Comparison of ENCODE assay signal across 24 mouse cellular contexts in the genomic region with DNA sequence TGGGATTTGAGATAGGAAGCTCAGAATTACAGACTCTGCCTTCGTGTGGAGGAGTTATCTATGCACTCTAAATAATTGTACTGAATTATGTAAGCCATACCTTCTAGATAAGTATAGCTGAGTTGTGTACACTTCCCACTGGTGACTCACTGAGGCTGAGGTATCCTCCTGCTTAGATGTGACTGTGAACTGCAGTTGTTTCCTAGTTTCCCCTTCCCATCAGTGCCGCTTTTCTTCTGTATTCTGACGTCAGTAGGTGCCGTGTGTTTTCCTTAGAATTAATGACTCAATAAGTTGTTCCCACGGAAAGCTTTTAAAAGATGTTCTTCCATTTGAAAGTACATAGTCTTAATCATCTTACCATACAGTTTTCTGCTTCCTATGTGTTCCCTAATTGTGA. TPM values are rescaled to one million over a fixed set of nuclear protein-coding genes. Genes with fewer than 3 reads are reported as not detected.
DNase-seq lines count a peak whose midpoint lies in the region; ATAC-seq and TF ChIP-seq lines count a peak whose summit lies in the region.
"Had no signal": no experiment of that assay in that cellular context is flagged by ENCODE, and none has a peak within 500 bp of the region (broad histone marks: within the 10 kb centered on the region; RNA-seq: fewer than 3 reads in every experiment).

No protein-coding gene starts in this region.

- WGBS in stomach, postnatal 0 days = 50% methylated on average over 5 of the region's 5 CpGs
- WGBS in lung, postnatal 0 days = 74% methylated on average over 5 of the region's 5 CpGs

- no peaks in the 10 kb centered on the region for H3K4me1 ChIP-seq in stomach, postnatal 0 days (replicated peaks; ENCODE audit: control insufficient read depth, insufficient read depth)
- no peaks in the 10 kb centered on the region for H3K4me1 ChIP-seq in lung, postnatal 0 days (ENCODE audit: insufficient read depth, low read depth, low read length)
- H3K4me1 ChIP-seq: embryonic facial prominence, embryonic 15.5 days; forebrain, embryonic 10.5 days; forebrain, embryonic 12.5 days had no signal

- no peak for TF ChIP-seq EP300 in stomach, postnatal 0 days (optimal IDR thresholded peaks at IDR 0.05)
- no peak for TF ChIP-seq EP300 in lung, postnatal 0 days (IDR thresholded peaks at IDR 0.05)

- H3K4me3 ChIP-seq in left cerebral cortex, adult 2 months = no peak overlapping the region
- no peak overlapping the region for H3K4me3 ChIP-seq in stomach, postnatal 0 days (ENCODE audit: low read depth, low read length)
- no peak overlapping the region for H3K4me3 ChIP-seq in lung, postnatal 0 days (ENCODE audit: low read depth, low read length)
- H3K4me3 ChIP-seq: embryonic facial prominence, embryonic 13.5 days; embryonic facial prominence, embryonic 15.5 days; erythroblast, embryonic 14.5 days; forebrain, embryonic 10.5 days; forebrain, embryonic 12.5 days had no signal

- H3K36me3 ChIP-seq in stomach, postnatal 0 days (ENCODE audit: control insufficient read depth, insufficient read depth, low read length) = no peaks in the 10 kb centered on the region
- no peaks in the 10 kb centered on the region for H3K36me3 ChIP-seq in lung, postnatal 0 days (ENCODE audit: insufficient read depth, low read length)
- H3K36me3 ChIP-seq: embryonic facial prominence, embryonic 13.5 days; embryonic facial prominence, embryonic 15.5 days; forebrain, embryonic 12.5 days had no signal

- DNase-seq in frontal cortex, postnatal 10 days (ENCODE audit: low spot score in 2 of 2) = no peak
- no peak for DNase-seq in left cerebral cortex, adult 2 months (ENCODE audit: extremely low spot score in 1 of 2, low spot score in 2 of 2)
- DNase-seq in left cerebral cortex, postnatal 10 days (ENCODE audit: extremely low spot score in 1 of 2, low spot score in 2 of 2) = no peak
- DNase-seq in 416B (ENCODE audit: low read depth) = peak; percentile 55
- no peak for DNase-seq in stomach, postnatal 0 days (ENCODE audit: low spot score)
- no peak for DNase-seq in cerebellum, adult 11-12 months
- DNase-seq in lung, postnatal 0 days (ENCODE audit: low spot score) = no peak
- DNase-seq: adrenal gland, adult 2 months; adrenal gland, postnatal 10 days; adrenal gland, postnatal 25 days; cerebellum, adult 18-20 months; cerebellum, adult 8-10 months; cerebellum, adult 9-11 months; cerebellum, postnatal 14 days; cerebellum, postnatal 36 days; embryo, embryonic 11 days had no signal

- ATAC-seq in frontal cortex, adult (ENCODE audit: low TSS enrichment) = peak; percentile 93
- ATAC-seq in stomach, postnatal 0 days (ENCODE audit: low FRiP score, low TSS enrichment) = peak; percentile 87
- ATAC-seq in lung, postnatal 0 days = no peak
- ATAC-seq: forebrain, embryonic 14.5 days; forebrain, embryonic 16.5 days had no signal

- no peak overlapping the region for H3K9ac ChIP-seq in stomach, postnatal 0 days (ENCODE audit: low read length)
- H3K9ac ChIP-seq in lung, postnatal 0 days (replicated peaks; ENCODE audit: low read depth) = no peak overlapping the region
- H3K9ac ChIP-seq: embryonic facial prominence, embryonic 13.5 days; embryonic facial prominence, embryonic 15.5 days; forebrain, embryonic 12.5 days had no signal

- H3K27me3 ChIP-seq in stomach, postnatal 0 days (ENCODE audit: control insufficient read depth, insufficient read depth, low read length) = no peaks in the 10 kb centered on the region
- no peaks in the 10 kb centered on the region for H3K27me3 ChIP-seq in lung, postnatal 0 days (replicated peaks; ENCODE audit: insufficient read depth, low read length)
- H3K27me3 ChIP-seq: embryonic facial prominence, embryonic 13.5 days; embryonic facial prominence, embryonic 15.5 days; forebrain, embryonic 12.5 days had no signal

- no peak overlapping the region for H3K4me2 ChIP-seq in stomach, postnatal 0 days (replicated peaks; ENCODE audit: low read depth)
- no peak overlapping the region for H3K4me2 ChIP-seq in lung, postnatal 0 days (replicated peaks; ENCODE audit: low read depth, low read length)
- H3K4me2 ChIP-seq: embryonic facial prominence, embryonic 13.5 days; embryonic facial prominence, embryonic 15.5 days; forebrain, embryonic 12.5 days had no signal

- TF ChIP-seq CTCF in left cerebral cortex, adult 2 months (IDR thresholded peaks at IDR 0.05) = no peak
- no peak for TF ChIP-seq CTCF in stomach, postnatal 0 days (IDR thresholded peaks at IDR 0.05; ENCODE audit: low read depth)
- TF ChIP-seq CTCF in lung, postnatal 0 days (IDR thresholded peaks at IDR 0.05) = no peak

- H3K27ac ChIP-seq in left cerebral cortex, adult 2 months = peak overlapping the region; percentile 65
- no peak overlapping the region for H3K27ac ChIP-seq in stomach, postnatal 0 days (replicated peaks)
- no peak overlapping the region for H3K27ac ChIP-seq in lung, postnatal 0 days (ENCODE audit: low read length)
- H3K27ac ChIP-seq: embryonic facial prominence, embryonic 13.5 days; embryonic facial prominence, embryonic 15.5 days; forebrain, embryonic 10.5 days; forebrain, embryonic 12.5 days had no signal

- intact Hi-C loops in left cerebral cortex, adult 2 months (cut with DNase I) = loop anchor here (1.0 kb wide), 1 partner anchor 21 kb away; no protein-coding TSS in a partner anchor
- intact Hi-C loops in left cerebral cortex, postnatal 10 days (cut with DNase I) = no loop called here

- no peaks in the 10 kb centered on the region for H3K9me3 ChIP-seq in stomach, postnatal 0 days (ENCODE audit: control insufficient read depth, low read length)
- no peaks in the 10 kb centered on the region for H3K9me3 ChIP-seq in lung, postnatal 0 days (ENCODE audit: low read length)
- H3K9me3 ChIP-seq: embryonic facial prominence, embryonic 13.5 days; embryonic facial prominence, embryonic 15.5 days had no signal

RNA-seq across cellular contexts. Expression of gene Abl2, which starts 34.7 kb away (rescaled TPM):
- total RNA-seq in left cerebral cortex, adult 2 months (2021) = 10 to 100 TPM; 63.5 to 73.9 TPM
- total RNA-seq in left cerebral cortex, postnatal 10 days (2021) = 10 to 100 TPM; 55.6 to 58.8 TPM
- polyA plus RNA-seq in stomach, postnatal 0 days (2015; fragmentation: Nextera tagmentation; extraction: Ambion mirVana) = 1.4 TPM in 2 replicates
- 2.3 and 3.0 TPM in 2 replicates for polyA plus RNA-seq in lung, postnatal 0 days (2015; fragmentation: Nextera tagmentation; extraction: Ambion mirVana)
